Mouse (Mus musculus) stomach, embryonic 15.5 days (tissue): ENCODE measurements around the gene Ddx39b. TPM values are rescaled to one million over a fixed set of nuclear protein-coding genes. Genes with fewer than 3 reads are reported as not detected.

Experiments
- ATAC-seq: fragments of 200-750 bp; cut with Nextera tagmentation; 2 replicates; pipeline ENCODE4 v1.8.0; 2017; ENCODE audit warnings: low read depth, moderate number of reproducible peaks, moderate TSS enrichment; ENCODE audit not compliant: insufficient read depth, low FRiP score
- H3K27ac ChIP-seq: fragments of 300-500 bp; sonication (generic); 2 replicates; pipeline ENCODE4 v1.5.1; 2015; ENCODE audit warnings: mild to moderate bottlenecking, inconsistent platforms
- H3K27me3 ChIP-seq: fragments of 300-500 bp; sonication (generic); replicated peaks from 2 replicates; pipeline ENCODE4 v1.6.1; 2015; ENCODE audit warnings: inconsistent platforms
- H3K36me3 ChIP-seq: fragments of 300-500 bp; sonication (generic); 2 replicates; pipeline ENCODE4 v1.6.1; 2015; ENCODE audit warnings: inconsistent platforms
- H3K4me1 ChIP-seq: fragments of 300-500 bp; sonication (generic); 2 replicates; pipeline ENCODE4 v1.6.1; 2015; ENCODE audit warnings: inconsistent platforms
- H3K4me2 ChIP-seq: fragments of 300-500 bp; sonication (generic); 2 replicates; pipeline ENCODE4 v1.6.1; 2015; ENCODE audit warnings: mild to moderate bottlenecking, inconsistent platforms
- H3K4me3 ChIP-seq: fragments of 300-500 bp; sonication (generic); replicated peaks from 2 replicates; pipeline ENCODE4 v1.5.1; 2015; ENCODE audit warnings: inconsistent platforms
- H3K9ac ChIP-seq: fragments of 300-500 bp; sonication (generic); 2 replicates; pipeline ENCODE4 v1.6.1; 2015; ENCODE audit warnings: inconsistent platforms
- H3K9me3 ChIP-seq: fragments of 300-500 bp; sonication (generic); 2 replicates; pipeline ENCODE4 v1.6.1; 2016; ENCODE audit warnings: inconsistent platforms
- WGBS: fragments of 180-500 bp; shearing (Covaris S2); methylation state at CpG from one replicate; pipeline ENCODE4 v1.1.7; 2015; 5-methylcytosine and 5-hydroxymethylcytosine counted together
- polyA plus RNA-seq: library from polyadenylated mRNA; unstranded; fragments of >200 nt; fragmentation: Nextera tagmentation; extraction: Ambion mirVana; gene quantifications from 2 replicates; pipeline ENCODE4 v1.2.1, GENCODE M21; 2015

The Ddx39b gene
- polyA plus RNA-seq, 1 experiment from 2014 or later = 361 TPM

- under 1% methylated on average over 18 of the region's 18 CpGs for WGBS
- H3K27ac ChIP-seq = peak overlapping the region; percentile 95
These were observed 5.2 kb upstream of the Ddx39b start for GRCm38 (mm10) chr17:35236390-35236746.

GRCm38 (mm10) chr17:35236996-35237395 is 4.5 kb upstream of the Ddx39b start:
- WGBS = 80% methylated on average over 9 of the region's 9 CpGs
- no peak for ATAC-seq
- no peaks in the 10 kb centered on the region for H3K36me3 ChIP-seq
- H3K4me3 ChIP-seq = no peak overlapping the region
- H3K27ac ChIP-seq = no peak overlapping the region
- H3K27me3 ChIP-seq = no peaks in the 10 kb centered on the region
- H3K9ac ChIP-seq = no peak overlapping the region
- H3K9me3 ChIP-seq = no peaks in the 10 kb centered on the region
- no peak overlapping the region for H3K4me2 ChIP-seq
- H3K4me1 ChIP-seq = peaks cover 39% of the 10 kb centered on the region

More at GRCm38 (mm10) chr17:35236390-35236746, 5.2 kb upstream of the Ddx39b start:
- peaks cover 43% of the 10 kb centered on the region for H3K4me1 ChIP-seq
- no peaks in the 10 kb centered on the region for H3K27me3 ChIP-seq
- peak overlapping the region; percentile 58 for H3K4me3 ChIP-seq
- H3K9me3 ChIP-seq = no peaks in the 10 kb centered on the region
- peaks cover under 1% of the 10 kb centered on the region; the same call in 1 of the 2 replicates for H3K36me3 ChIP-seq
- peak overlapping the region; percentile 17; the same call in 1 of the 2 replicates for H3K9ac ChIP-seq
- ATAC-seq = peak; percentile 57
- peak overlapping the region; percentile 79 for H3K4me2 ChIP-seq

GRCm38 (mm10) chr17:35237504-35237903 is 4.0 kb upstream of the Ddx39b start:
- Histone ChIP-seq H3K9ac (no peak overlapping the region), H3K4me2 (no peak overlapping the region), H3K9me3 (no peaks in the 10 kb centered on the region), H3K4me3 (no peak overlapping the region), H3K27ac (no peak overlapping the region), H3K36me3 (no peaks in the 10 kb centered on the region), H3K27me3 (no peaks in the 10 kb centered on the region), H3K4me1 (peaks cover 34% of the 10 kb centered on the region)
- ATAC-seq = no peak
- 90% methylated on average over 12 of the region's 12 CpGs for WGBS

- peaks cover 7% of the 10 kb centered on the region; the same call in 1 of the 2 replicates for H3K36me3 ChIP-seq
- peak overlapping the region; percentile 99; the same call in 1 of the 2 replicates for H3K27ac ChIP-seq
- H3K4me3 ChIP-seq = no peak overlapping the region
- no peak overlapping the region for H3K9ac ChIP-seq
- no peaks in the 10 kb centered on the region for H3K27me3 ChIP-seq
- H3K9me3 ChIP-seq = no peaks in the 10 kb centered on the region
- peaks cover 32% of the 10 kb centered on the region for H3K4me1 ChIP-seq
- ATAC-seq = no peak
- WGBS = 75% methylated on average over 5 of the region's 5 CpGs
- H3K4me2 ChIP-seq = no peak overlapping the region
These were observed 1.8 kb upstream of the Ddx39b start for GRCm38 (mm10) chr17:35239700-35240099.

- Histone ChIP-seq H3K36me3 (peaks cover 16% of the 10 kb centered on the region), H3K4me3 (peak overlapping the region; percentile 70), H3K4me2 (peak overlapping the region; percentile 81), H3K27ac (peak overlapping the region; percentile 99), H3K9me3 (no peaks in the 10 kb centered on the region), H3K9ac (peak overlapping the region; percentile 10; the same call in 1 of the 2 replicates), H3K27me3 (no peaks in the 10 kb centered on the region), H3K4me1 (peaks cover 41% of the 10 kb centered on the region)
- 22% methylated on average over 12 of the region's 12 CpGs for WGBS
- peak; percentile 6; the same call in 1 of the 2 replicates for ATAC-seq
These were observed 902 bp upstream of the Ddx39b start for GRCm38 (mm10) chr17:35240384-35241304.

DNA sequence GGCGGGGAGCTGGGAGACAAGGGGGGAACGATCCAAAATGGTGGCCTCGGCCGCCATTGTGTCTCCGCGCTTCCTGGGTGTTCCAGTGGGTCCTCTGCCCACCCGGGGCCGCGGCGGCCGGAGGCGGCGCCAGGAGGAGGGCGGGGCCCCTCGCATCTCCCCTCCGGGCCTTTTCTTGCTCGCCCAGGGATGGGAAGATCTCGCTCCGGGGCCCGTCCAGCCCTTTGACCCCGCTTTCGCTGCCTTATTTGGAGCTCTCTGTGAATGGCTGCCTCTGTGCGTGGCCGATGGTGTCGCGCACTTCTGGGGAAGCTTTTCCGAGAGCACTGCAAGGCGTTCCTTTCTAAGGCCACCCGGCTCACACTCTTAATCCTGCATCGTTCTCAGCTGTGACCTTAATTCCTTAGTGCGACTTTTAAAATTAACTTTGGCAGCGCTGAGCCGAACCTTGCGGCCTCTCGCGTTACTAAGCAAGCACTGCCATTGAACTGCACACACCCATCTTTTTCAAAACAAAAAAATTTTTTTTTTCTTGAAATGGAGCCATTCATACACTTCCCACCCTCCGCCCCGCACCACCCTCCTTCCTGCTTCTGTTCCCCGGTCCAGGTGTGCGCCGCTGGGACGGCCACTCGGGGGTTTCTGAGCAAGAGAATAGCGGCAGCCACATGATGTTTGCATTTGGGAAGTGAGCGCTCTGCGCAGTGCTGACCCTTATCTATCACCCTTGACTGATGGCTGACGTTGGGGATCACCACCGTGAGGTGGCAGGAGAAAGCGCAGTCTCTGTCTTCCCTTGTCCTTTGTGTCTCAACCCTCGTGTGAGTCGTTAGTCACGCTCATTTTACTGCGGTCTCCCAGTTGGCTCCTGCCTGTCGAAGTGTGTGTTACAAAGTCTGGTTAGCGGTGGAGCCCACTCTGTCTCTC is 732 bp downstream of the Ddx39b start:
- no peaks in the 10 kb centered on the region for H3K9me3 ChIP-seq
- H3K9ac ChIP-seq = peak overlapping the region; percentile 93
- peak overlapping the region; percentile 70 for H3K4me3 ChIP-seq
- H3K4me2 ChIP-seq = peak overlapping the region; percentile 81
- ATAC-seq = peak; percentile 27
- H3K36me3 ChIP-seq = peaks cover 32% of the 10 kb centered on the region
- H3K4me1 ChIP-seq = peaks cover 35% of the 10 kb centered on the region
- H3K27me3 ChIP-seq = no peaks in the 10 kb centered on the region
- under 1% methylated on average over 55 of the region's 55 CpGs for WGBS
- peak overlapping the region; percentile 99 for H3K27ac ChIP-seq

GRCm38 (mm10) chr17:35243086-35243485 is 1.5 kb downstream of the Ddx39b start:
- Histone ChIP-seq H3K27ac (peak overlapping the region; percentile 99; the same call in 1 of the 2 replicates), H3K36me3 (peaks cover 40% of the 10 kb centered on the region), H3K4me1 (peaks cover 38% of the 10 kb centered on the region), H3K27me3 (no peaks in the 10 kb centered on the region), H3K4me3 (peak overlapping the region; percentile 70), H3K4me2 (peak overlapping the region; percentile 81), H3K9ac (peak overlapping the region; percentile 93), H3K9me3 (no peaks in the 10 kb centered on the region)
- 2% methylated on average over 16 of the region's 16 CpGs for WGBS
- ATAC-seq = 0 out of 2 replicates have a peak, but pooled peaks have one; percentile 2

- Histone ChIP-seq H3K36me3 (peaks cover 57% of the 10 kb centered on the region), H3K9me3 (no peaks in the 10 kb centered on the region), H3K4me1 (peaks cover 38% of the 10 kb centered on the region), H3K27me3 (no peaks in the 10 kb centered on the region), H3K9ac (no peak overlapping the region), H3K27ac (no peak overlapping the region), H3K4me2 (peak overlapping the region; percentile 81; the same call in 1 of the 2 replicates), H3K4me3 (no peak overlapping the region)
- ATAC-seq = no peak
- 69% methylated on average over 2 of the region's 2 CpGs for WGBS
These were observed 3.5 kb downstream of the Ddx39b start for GRCm38 (mm10) chr17:35244999-35245398.

- Histone ChIP-seq H3K9ac (no peak overlapping the region), H3K4me1 (peaks cover 30% of the 10 kb centered on the region), H3K9me3 (no peaks in the 10 kb centered on the region), H3K27ac (no peak overlapping the region), H3K4me3 (no peak overlapping the region), H3K36me3 (peaks cover 67% of the 10 kb centered on the region), H3K4me2 (no peak overlapping the region), H3K27me3 (no peaks in the 10 kb centered on the region)
- no peak for ATAC-seq
- 75% methylated on average over 15 of the region's 15 CpGs for WGBS
These were observed 4.4 kb downstream of the Ddx39b start for GRCm38 (mm10) chr17:35245731-35246623.

DNA sequence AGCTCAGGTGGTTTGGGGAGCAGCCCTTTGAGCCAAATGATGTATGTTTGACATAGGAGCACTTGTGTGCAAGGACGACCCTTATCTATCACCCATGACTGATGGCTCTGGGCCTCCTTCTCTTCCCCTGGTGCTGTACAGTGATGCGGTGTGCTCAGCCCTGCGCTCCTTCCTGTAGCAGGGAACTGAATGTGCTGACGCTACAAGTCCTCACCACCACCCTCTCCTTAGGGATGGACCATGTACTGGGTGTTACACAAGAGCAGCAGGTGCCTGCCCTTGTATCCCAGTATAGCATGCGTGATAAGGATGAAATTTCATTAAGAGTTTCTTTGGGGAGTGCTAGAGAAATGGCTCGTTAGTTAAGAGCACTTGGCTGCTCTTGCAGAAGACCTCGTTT is 5.6 kb downstream of the Ddx39b start:
- H3K36me3 ChIP-seq = peaks cover 76% of the 10 kb centered on the region
- no peaks in the 10 kb centered on the region for H3K9me3 ChIP-seq
- H3K27ac ChIP-seq = no peak overlapping the region
- no peak overlapping the region for H3K4me3 ChIP-seq
- H3K27me3 ChIP-seq = no peaks in the 10 kb centered on the region
- WGBS = 83% methylated on average over 7 of the region's 7 CpGs
- ATAC-seq = no peak
- no peak overlapping the region for H3K4me2 ChIP-seq
- peaks cover 30% of the 10 kb centered on the region for H3K4me1 ChIP-seq
- H3K9ac ChIP-seq = no peak overlapping the region

DNA sequence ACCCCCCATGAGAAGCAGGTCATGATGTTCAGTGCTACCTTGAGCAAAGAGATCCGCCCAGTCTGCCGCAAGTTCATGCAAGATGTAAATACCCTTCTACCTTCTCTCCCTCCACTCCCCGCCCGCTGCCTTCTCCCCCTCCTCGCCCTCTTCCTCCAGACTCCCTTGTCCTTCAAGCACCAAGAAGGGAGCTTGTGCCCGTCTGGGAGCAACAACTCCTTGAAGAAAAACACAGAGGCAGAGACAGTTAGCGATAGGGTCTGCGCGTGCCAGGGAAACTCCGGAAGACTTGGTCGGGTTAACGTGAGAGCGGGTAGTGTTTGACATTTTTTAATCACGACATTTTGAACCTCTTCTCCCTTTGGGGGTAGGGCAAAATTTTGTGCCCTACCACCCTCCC is 7.4 kb downstream of the Ddx39b start:
- Histone ChIP-seq H3K27ac (no peak overlapping the region), H3K9ac (no peak overlapping the region), H3K9me3 (no peaks in the 10 kb centered on the region), H3K27me3 (no peaks in the 10 kb centered on the region), H3K4me2 (no peak overlapping the region), H3K4me1 (peaks cover 21% of the 10 kb centered on the region), H3K4me3 (no peak overlapping the region), H3K36me3 (peaks cover 94% of the 10 kb centered on the region)
- WGBS = 80% methylated on average over 14 of the region's 14 CpGs
- no peak for ATAC-seq
